Mouse (Mus musculus): ENCODE measurements at regions not wholly inside any gene's neighbourhood (a gene's known extent, or its start where the extent isn't known, plus 50 kb on each side); places are given as distances from the start of the nearest gene placed in this dataset.

DNA sequence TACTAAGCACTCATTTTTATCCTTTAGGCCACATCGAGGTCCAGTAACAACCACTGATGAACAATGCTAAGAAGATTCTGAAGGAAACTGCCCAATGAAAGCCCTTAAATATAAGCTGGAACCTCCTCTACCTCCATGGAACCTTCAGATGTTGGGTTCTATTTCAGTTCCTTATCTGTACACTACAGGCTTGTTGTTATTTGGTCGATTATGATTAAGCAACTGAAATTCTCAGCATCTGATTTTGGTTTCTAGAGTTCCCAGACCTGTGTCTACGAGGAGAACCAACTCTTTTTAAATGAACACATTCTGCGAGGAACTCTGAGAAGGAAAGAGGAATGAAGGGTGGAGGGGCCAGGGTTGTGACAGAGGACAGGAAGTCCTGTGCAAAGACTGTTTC is 253.5 kb downstream of the Ndfip2 start:
- no peak for DNase-seq (ENCODE audit: extremely low spot score in 1 of 2, low spot score in 1 of 2)

- no peak for DNase-seq (ENCODE audit: extremely low spot score in 1 of 2, low spot score in 1 of 2)
These were observed 252.8 kb downstream of the Ndfip2 start for GRCm38 (mm10) chr14:105511135-105511534.

- DNase-seq (ENCODE audit: extremely low spot score in 1 of 2, low spot score in 1 of 2), result no peak
These were observed 246.9 kb downstream of the Ndfip2 start for GRCm38 (mm10) chr14:105505261-105505660.

- no peak for DNase-seq (ENCODE audit: extremely low spot score in 1 of 2, low spot score in 1 of 2)
These were observed 246.0 kb downstream of the Ndfip2 start for GRCm38 (mm10) chr14:105504376-105504775.

- DNase-seq (ENCODE audit: extremely low spot score in 1 of 2, low spot score in 1 of 2), result no peak
These were observed 245.4 kb downstream of the Ndfip2 start for GRCm38 (mm10) chr14:105503806-105504205.

DNA sequence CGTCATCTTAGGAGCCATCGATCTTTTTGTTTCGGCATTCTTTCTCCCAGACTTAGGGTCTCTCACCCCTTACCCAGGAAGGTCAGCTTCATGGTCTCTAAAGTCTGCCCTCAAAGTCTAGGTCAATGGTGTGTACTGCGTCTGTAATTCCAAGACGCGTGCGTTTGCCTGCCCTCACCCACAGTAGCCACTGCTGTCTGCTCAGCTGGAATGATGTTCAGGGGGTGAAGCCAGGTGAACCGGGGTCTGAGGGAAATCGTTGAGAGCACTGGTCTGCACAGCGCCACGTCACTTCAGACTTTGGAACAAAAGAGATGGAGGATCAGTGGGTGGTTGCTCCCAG is 244.2 kb downstream of the Ndfip2 start:
- no peak for DNase-seq (ENCODE audit: extremely low spot score in 1 of 2, low spot score in 1 of 2)

GRCm38 (mm10) chr14:105501792-105502632 is 243.6 kb downstream of the Ndfip2 start:
- no peak for DNase-seq (ENCODE audit: extremely low spot score in 1 of 2, low spot score in 1 of 2)

DNA sequence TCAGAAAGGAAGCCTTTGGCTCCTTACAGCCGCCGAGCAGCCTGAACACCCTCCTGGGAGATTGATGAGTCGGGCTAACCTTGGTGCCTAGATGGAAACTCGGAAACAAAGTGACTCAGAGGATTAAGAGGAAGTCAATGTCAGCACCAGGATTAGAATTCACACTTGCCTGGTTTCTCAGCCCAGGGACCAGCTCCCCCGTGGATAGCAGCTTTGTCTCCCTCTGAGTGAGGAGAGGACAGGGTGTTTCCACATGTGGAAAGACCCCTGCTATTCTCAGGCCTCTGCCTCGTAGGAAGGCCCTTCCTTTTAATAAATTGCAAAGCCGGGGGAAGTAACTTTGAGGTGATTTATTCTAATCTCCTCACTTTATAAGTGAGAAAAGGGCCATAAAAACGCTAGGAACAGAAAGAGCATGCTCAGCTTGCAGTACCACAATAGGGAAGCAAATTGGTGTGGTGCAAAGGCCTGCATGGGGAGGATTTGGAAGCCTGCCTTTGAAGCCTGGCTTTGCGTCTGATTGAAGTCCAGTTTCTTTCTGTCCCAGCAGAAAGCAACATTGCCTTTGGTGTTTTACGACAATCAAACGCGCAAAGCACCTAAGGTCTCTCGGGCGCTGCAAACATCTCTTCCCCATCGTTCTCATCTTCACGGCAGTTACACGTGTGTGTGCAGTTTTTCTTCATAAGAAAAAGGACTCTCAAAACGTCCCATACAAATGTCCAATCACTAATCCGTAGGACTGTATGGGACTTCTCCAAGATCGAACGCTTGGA is 242.8 kb downstream of the Ndfip2 start:
- DNase-seq (ENCODE audit: extremely low spot score in 1 of 2, low spot score in 1 of 2), result no peak

DNA sequence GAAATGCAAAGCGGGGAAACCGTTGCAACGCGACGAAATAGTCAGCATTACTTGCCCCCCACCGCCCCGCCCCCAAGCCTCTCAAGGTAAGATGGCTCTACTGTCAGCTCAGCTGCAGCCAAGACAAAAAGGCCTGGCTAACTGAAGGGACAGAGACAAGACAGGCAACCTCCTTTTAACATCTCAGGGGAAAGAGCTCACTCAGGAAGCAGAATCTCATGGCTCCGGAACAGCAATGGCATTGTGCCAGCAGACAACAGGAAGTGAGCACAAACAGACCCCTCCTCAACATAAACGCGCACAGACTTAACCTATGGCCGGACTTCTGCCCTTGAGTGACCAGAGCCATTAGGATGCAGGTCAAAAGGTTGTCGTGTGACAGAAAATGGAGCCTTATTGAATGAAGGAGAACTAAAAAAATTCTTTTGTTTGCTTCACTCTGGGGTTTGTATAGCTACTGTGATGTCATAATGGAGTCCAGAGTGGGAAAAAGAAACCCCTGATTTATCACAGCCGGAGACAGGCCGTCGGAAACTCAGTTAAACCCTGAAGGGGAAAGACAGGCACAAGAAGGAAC is 241.0 kb downstream of the Ndfip2 start:
- no peak for DNase-seq (ENCODE audit: extremely low spot score in 1 of 2, low spot score in 1 of 2)

GRCm38 (mm10) chr14:105498155-105498906 is 240.0 kb downstream of the Ndfip2 start:
- DNase-seq (ENCODE audit: extremely low spot score in 1 of 2, low spot score in 1 of 2), result peak; percentile 27 to 68

DNA sequence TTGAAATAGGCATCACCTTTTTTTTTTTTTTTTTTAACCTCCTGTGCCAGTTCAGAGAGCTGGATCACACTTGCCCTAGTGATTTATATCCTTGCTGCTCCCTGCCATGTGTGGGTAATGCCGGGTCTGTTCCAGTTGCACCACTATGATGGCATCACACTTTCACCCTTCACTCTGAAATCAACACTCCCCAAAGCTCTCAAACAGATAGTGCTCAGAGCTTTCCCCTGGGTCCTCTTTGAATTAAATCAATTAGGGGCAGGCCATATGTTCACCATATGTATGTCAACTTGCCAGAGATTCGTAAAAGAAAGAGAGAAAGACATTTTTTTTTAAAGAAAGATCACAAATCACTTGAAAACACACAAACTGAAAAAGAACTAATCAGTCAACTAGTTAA is 236.8 kb downstream of the Ndfip2 start:
- DNase-seq (ENCODE audit: extremely low spot score in 1 of 2, low spot score in 1 of 2), result no peak

GRCm38 (mm10) chr14:105494415-105494814 is 236.0 kb downstream of the Ndfip2 start:
- DNase-seq (ENCODE audit: extremely low spot score in 1 of 2, low spot score in 1 of 2), result no peak

DNA sequence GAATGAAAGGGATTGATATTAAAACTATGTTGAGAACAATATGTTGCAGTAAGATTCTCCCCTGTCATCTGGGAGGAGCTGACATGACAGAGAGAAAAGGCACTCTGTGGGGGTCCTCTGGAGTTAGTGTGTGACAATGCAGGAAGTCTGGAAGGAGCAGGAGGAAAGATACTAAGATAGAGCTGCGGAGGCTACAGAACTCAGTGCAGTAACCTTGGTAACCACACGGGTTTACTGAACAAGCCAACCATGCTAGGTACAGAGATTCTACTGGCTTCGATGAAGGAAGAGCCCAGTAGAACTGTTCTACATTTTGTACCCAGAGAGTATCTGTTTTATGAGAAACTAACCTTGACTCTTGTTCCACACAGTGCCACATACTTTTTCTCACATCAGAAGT is 231.8 kb downstream of the Ndfip2 start:
- peak in 1 of 2 experiments; percentile 48 for DNase-seq (ENCODE audit: extremely low spot score in 1 of 2, low spot score in 1 of 2)

GRCm38 (mm10) chr14:105483352-105484083 is 225.1 kb downstream of the Ndfip2 start:
- peak in 1 of 2 experiments; percentile 45 for DNase-seq (ENCODE audit: extremely low spot score in 1 of 2, low spot score in 1 of 2)

- no peak for DNase-seq (ENCODE audit: extremely low spot score in 1 of 2, low spot score in 1 of 2)
These were observed 224.4 kb downstream of the Ndfip2 start for GRCm38 (mm10) chr14:105482644-105483351.

DNA sequence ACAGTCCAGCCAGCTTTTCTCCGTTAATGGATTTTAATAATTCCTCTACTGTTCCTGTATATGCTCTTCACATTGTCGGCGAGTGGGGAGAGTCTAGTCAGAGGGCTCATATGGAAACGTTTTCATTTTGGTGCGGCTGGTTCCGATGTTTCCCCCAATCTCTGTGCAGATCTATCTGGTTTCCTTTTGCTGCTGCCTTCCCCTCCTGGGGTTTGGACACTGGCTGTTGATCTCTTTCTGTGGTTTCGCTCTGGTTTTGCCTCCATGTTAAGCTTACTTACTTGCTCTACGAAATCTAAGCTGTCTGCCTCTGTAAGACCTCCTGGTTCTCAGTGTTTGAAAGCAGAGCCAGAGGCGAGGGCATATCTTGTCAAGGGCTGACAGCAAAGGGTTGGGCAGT is 221.7 kb downstream of the Ndfip2 start:
- no peak for DNase-seq (ENCODE audit: extremely low spot score in 1 of 2, low spot score in 1 of 2)

- DNase-seq (ENCODE audit: extremely low spot score in 1 of 2, low spot score in 1 of 2), result peak in 1 of 2 experiments; percentile 85
These were observed 216.7 kb downstream of the Ndfip2 start for GRCm38 (mm10) chr14:105474991-105475553.

GRCm38 (mm10) chr14:105448919-105449458 is 190.6 kb downstream of the Ndfip2 start:
- DNase-seq (ENCODE audit: extremely low spot score in 1 of 2, low spot score in 1 of 2), result no peak

DNA sequence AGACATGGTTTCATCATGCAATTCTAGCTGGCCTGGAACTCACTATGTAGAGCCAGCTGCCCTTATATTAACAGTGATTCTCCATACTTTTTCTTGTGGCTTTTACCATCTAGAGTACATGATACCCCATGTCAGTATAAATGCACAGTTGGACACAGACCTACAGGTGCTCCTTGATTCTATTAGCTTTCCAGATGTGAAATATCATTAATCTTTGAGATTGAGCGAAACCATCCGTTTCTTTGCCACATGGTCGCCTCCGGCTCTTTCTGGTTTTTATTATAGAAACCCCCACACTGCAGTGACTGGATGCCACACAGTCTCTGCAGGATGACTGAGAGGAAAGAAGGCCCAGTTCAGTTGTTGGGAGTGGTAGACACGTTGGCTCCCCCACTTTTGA is 188.7 kb downstream of the Ndfip2 start:
- no peak for DNase-seq (ENCODE audit: extremely low spot score in 1 of 2, low spot score in 1 of 2)

All from frontal cortex, adult 2 months (tissue).